In genomic region chr11:61231329-61231728, GRCm38 (mm10) we compare ENCODE assay signal across 8 mouse cellular contexts. TPM values are rescaled to one million over a fixed set of nuclear protein-coding genes. Genes with fewer than 3 reads are reported as not detected.
DNase-seq lines count a peak whose midpoint lies in the region; ATAC-seq and TF ChIP-seq lines count a peak whose summit lies in the region.

No protein-coding gene starts in this region.

- WGBS in hindbrain, embryonic 14.5 days: 8% methylated on average over 9 of the region's 9 CpGs

- 0 out of 2 replicates have a peak overlapping the region, but pooled peaks have one; percentile 5 for H3K9ac ChIP-seq in hindbrain, embryonic 14.5 days

- no peaks in the 10 kb centered on the region for H3K9me3 ChIP-seq in hindbrain, embryonic 14.5 days (ENCODE audit: control insufficient read depth, low read length)

- peak; percentile 91 for TF ChIP-seq CTCF in Patski (IDR thresholded peaks at IDR 0.05)

- H3K27ac ChIP-seq in hindbrain, embryonic 14.5 days: 0 out of 2 replicates have a peak overlapping the region, but pooled peaks have one; percentile 29

- H3K36me3 ChIP-seq in hindbrain, embryonic 14.5 days (replicated peaks; ENCODE audit: control insufficient read depth, insufficient read depth): no peaks in the 10 kb centered on the region

- H3K4me2 ChIP-seq in hindbrain, embryonic 14.5 days (replicated peaks): peak overlapping the region; percentile 35

- DNase-seq in Patski (ENCODE audit: low read depth, low spot score): peak; percentile 28
- DNase-seq in cerebellum, adult 9-11 months: peak; percentile 70
- DNase-seq in gastrocnemius, adult 18-20 months (ENCODE audit: low spot score): peak; percentile 73
- peak; percentile 74 for DNase-seq in hindbrain, embryonic 14.5 days (ENCODE audit: low spot score)
- peak; percentile 30 to 52 for DNase-seq in layer of hippocampus, postnatal 36 days
- DNase-seq in right cerebral cortex, adult 2 months (ENCODE audit: low spot score in 2 of 2): peak; percentile 65

- no peak overlapping the region for H3K4me3 ChIP-seq in hindbrain, embryonic 14.5 days (replicated peaks; ENCODE audit: low read length)

- no peaks in the 10 kb centered on the region for H3K27me3 ChIP-seq in Patski
- no peaks in the 10 kb centered on the region for H3K27me3 ChIP-seq in hindbrain, embryonic 14.5 days (ENCODE audit: control insufficient read depth, insufficient read depth, low read length)

- CTCF ChIA-PET in Patski (lab: Charles Lee): interaction anchor here (0.6 to 1.3 kb wide), 5 partner anchors 10 to 158 kb away, joined by 3 to 7 read pairs (median 4); no protein-coding TSS in a partner anchor

- POLR2A ChIA-PET in Patski (lab: Charles Lee): interaction anchor here (0.6 kb wide), 1 partner anchor 14 kb away, joined by 3 read pairs; no protein-coding TSS in a partner anchor

- ATAC-seq in Patski: no peak
- ATAC-seq in hindbrain, embryonic 14.5 days (ENCODE audit: low FRiP score): no peak; the same call in 1 of the 2 replicates
- peak; percentile 95 for ATAC-seq in megakaryocyte progenitor cell, adult 5-6 weeks (replicated peaks; ENCODE audit: poor library complexity)
- no peak for ATAC-seq in erythroblast, adult 5-6 weeks (replicated peaks; ENCODE audit: low FRiP score, poor library complexity, severe bottlenecking)

- peaks cover 5% of the 10 kb centered on the region; the same call in 1 of the 2 replicates for H3K4me1 ChIP-seq in hindbrain, embryonic 14.5 days (replicated peaks; ENCODE audit: control insufficient read depth, insufficient read depth, low read length)

- in situ Hi-C loops in Patski (cut with MboI; ENCODE audit: low pct_unique_long_range_greater_than_20kb): loop anchor here (10.0 kb wide), 1 partner anchor 127 kb away; no protein-coding TSS in a partner anchor

RNA-seq across cellular contexts. Expression of gene Aldh3a1, which starts 24.0 kb away (rescaled TPM):
- polyA plus RNA-seq in Patski (2021): not detected
- under 1 TPM; 0.33 to 0.48 TPM for total RNA-seq in gastrocnemius, adult 18-20 months (2021)
- 0.16 TPM in 1 of 2 replicates, not detected in the other for polyA plus RNA-seq in hindbrain, embryonic 14.5 days (2014; fragmentation: Nextera tagmentation; extraction: Ambion mirVana)
- total RNA-seq in layer of hippocampus, postnatal 36 days (2021): 1 to 10 TPM in 1 of 2 experiments, under 1 TPM in 1; 0.86 to 1.2 TPM
- 0.32 TPM in 1 of 2 replicates, not detected in the other for total RNA-seq in megakaryocyte progenitor cell, adult 5-6 weeks (2015)
- total RNA-seq in megakaryocyte progenitor cell, adult 5-6 weeks (2017): 0.34 TPM in 1 of 2 replicates, not detected in the other
- total RNA-seq in erythroblast, adult 5-6 weeks (2015; ENCODE audit: low replicate concordance): not detected in 2 replicates
- not detected in 2 replicates for total RNA-seq in erythroblast, adult 5-6 weeks (2017; ENCODE audit: low replicate concordance)

RNA-seq across cellular contexts. Expression of gene Aldh3a2, which starts 35.9 kb away (rescaled TPM):
- 49.7 TPM for polyA plus RNA-seq in Patski (2021)
- total RNA-seq in gastrocnemius, adult 18-20 months (2021): 10 to 100 TPM in 1 of 2 experiments, 1 to 10 TPM in 1; 9.8 to 15.1 TPM
- polyA plus RNA-seq in hindbrain, embryonic 14.5 days (2014; fragmentation: Nextera tagmentation; extraction: Ambion mirVana): 28.0 and 37.3 TPM in 2 replicates
- total RNA-seq in layer of hippocampus, postnatal 36 days (2021): 10 to 100 TPM; 57.8 to 60.8 TPM
- 20.2 and 25.5 TPM in 2 replicates for total RNA-seq in megakaryocyte progenitor cell, adult 5-6 weeks (2015)
- total RNA-seq in megakaryocyte progenitor cell, adult 5-6 weeks (2017): 17.3 and 17.6 TPM in 2 replicates
- 14.6 and 20.5 TPM in 2 replicates for total RNA-seq in erythroblast, adult 5-6 weeks (2015; ENCODE audit: low replicate concordance)
- 5.0 and 20.4 TPM in 2 replicates for total RNA-seq in erythroblast, adult 5-6 weeks (2017; ENCODE audit: low replicate concordance)

RNA-seq across cellular contexts. Expression of gene Usp22, which starts 56.5 kb away (rescaled TPM):
- polyA plus RNA-seq in Patski (2021): 87.8 TPM
- 10 to 100 TPM; 12.9 to 15.6 TPM for total RNA-seq in gastrocnemius, adult 18-20 months (2021)
- 473 and 509 TPM in 2 replicates for polyA plus RNA-seq in hindbrain, embryonic 14.5 days (2014; fragmentation: Nextera tagmentation; extraction: Ambion mirVana)
- 100 to 1,000 TPM; 211 to 228 TPM for total RNA-seq in layer of hippocampus, postnatal 36 days (2021)
- 32.3 and 36.1 TPM in 2 replicates for total RNA-seq in megakaryocyte progenitor cell, adult 5-6 weeks (2015)
- total RNA-seq in megakaryocyte progenitor cell, adult 5-6 weeks (2017): 54.1 and 79.4 TPM in 2 replicates
- total RNA-seq in erythroblast, adult 5-6 weeks (2015; ENCODE audit: low replicate concordance): 6.5 and 7.7 TPM in 2 replicates
- 14.6 and 18.0 TPM in 2 replicates for total RNA-seq in erythroblast, adult 5-6 weeks (2017; ENCODE audit: low replicate concordance)
